Mouse (Mus musculus) hindbrain, embryonic 11.5 days (tissue): ENCODE results near the gene Add3. TPM values are rescaled to one million over a fixed set of nuclear protein-coding genes. Genes with fewer than 3 reads are reported as not detected.

Source experiments
- ATAC-seq: fragments of 200-750 bp; cut with Nextera tagmentation; 2 replicates; pipeline ENCODE4 v1.8.0; 2017; ENCODE audit warnings: mild to moderate bottlenecking, moderate TSS enrichment, moderate library complexity; ENCODE audit not compliant: low FRiP score
- DNase-seq: peaks from one replicate; pipeline ENCODE4 v3.0.0-alpha.2; 2015; ENCODE audit warnings: low spot score
- H3K27ac ChIP-seq: fragments of 300-500 bp; sonication (generic); 2 replicates; pipeline ENCODE4 v1.5.1; 2014; ENCODE audit warnings: mild to moderate bottlenecking, low read depth, low read length
- H3K27me3 ChIP-seq: fragments of 300-500 bp; sonication (generic); 2 replicates; pipeline ENCODE4 v1.6.1; 2014; ENCODE audit warnings: mild to moderate bottlenecking, low read length, moderate library complexity, mixed read lengths; ENCODE audit not compliant: control insufficient read depth, insufficient read depth
- H3K36me3 ChIP-seq: fragments of 300-500 bp; sonication (generic); 2 replicates; pipeline ENCODE4 v1.6.1; 2014; ENCODE audit warnings: mild to moderate bottlenecking, low read length, moderate library complexity, mixed read lengths; ENCODE audit not compliant: control insufficient read depth, insufficient read depth
- H3K4me1 ChIP-seq: fragments of 300-500 bp; sonication (generic); replicated peaks from 2 replicates; pipeline ENCODE4 v1.6.1; 2014; ENCODE audit warnings: low read length, mixed read lengths; ENCODE audit not compliant: control insufficient read depth, insufficient read depth
- H3K4me2 ChIP-seq: fragments of 300-500 bp; sonication (generic); replicated peaks from 2 replicates; pipeline ENCODE4 v1.6.1; 2014; ENCODE audit warnings: mild to moderate bottlenecking, low read depth, low read length
- H3K4me3 ChIP-seq: fragments of 300-500 bp; sonication (generic); 2 replicates; pipeline ENCODE4 v1.5.1; 2014; ENCODE audit warnings: low read depth, low read length
- H3K9ac ChIP-seq: fragments of 300-500 bp; sonication (generic); 2 replicates; pipeline ENCODE4 v1.6.1; 2014; ENCODE audit warnings: low read depth, low read length
- H3K9me3 ChIP-seq: fragments of 300-500 bp; sonication (generic); 2 replicates; pipeline ENCODE4 v1.6.1; 2016; ENCODE audit warnings: low read length; ENCODE audit not compliant: control insufficient read depth
- WGBS: fragments of 180-500 bp; shearing (Covaris S2); extraction: QIAGEN DNeasy Blood & Tissue Kit; methylation state at CpG from one replicate; pipeline ENCODE4 v1.1.7; 2014; 5-methylcytosine and 5-hydroxymethylcytosine counted together
- polyA plus RNA-seq: library from polyadenylated mRNA; unstranded; fragments of >200 nt; fragmentation: Nextera tagmentation; extraction: Ambion mirVana; gene quantifications from 2 replicates; pipeline ENCODE4 v1.2.1, GENCODE M21; 2014

Gene Add3
- polyA plus RNA-seq, 1 experiment from 2014 or later = 46.6 TPM

DNA sequence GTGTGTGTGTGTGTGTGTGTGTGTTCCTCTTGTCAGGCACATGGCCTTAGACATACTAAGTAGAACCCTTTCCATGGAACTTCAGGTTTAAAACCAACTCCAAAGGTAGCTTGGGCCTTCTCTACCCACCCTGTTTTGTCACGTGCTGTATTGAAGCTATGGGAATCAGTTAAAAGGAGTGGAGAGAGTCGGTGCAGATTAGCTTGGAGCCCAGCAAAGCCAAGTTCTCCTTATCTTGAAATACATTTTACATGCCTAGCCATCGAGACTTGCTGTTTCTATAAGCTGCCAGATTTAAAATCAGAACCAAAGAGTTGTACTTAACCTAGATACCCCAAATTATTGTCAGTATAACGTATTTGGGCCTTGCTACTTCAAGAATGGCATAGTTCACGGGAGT lies 44.7 kb downstream of the Add3 start:
- Histone ChIP-seq H3K9ac (no peak overlapping the region), H3K36me3 (no peaks in the 10 kb centered on the region), H3K4me3 (no peak overlapping the region), H3K27me3 (no peaks in the 10 kb centered on the region), H3K9me3 (no peaks in the 10 kb centered on the region), H3K4me2 (no peak overlapping the region), H3K27ac (no peak overlapping the region), H3K4me1 (no peaks in the 10 kb centered on the region)
- no peak for ATAC-seq
- no peak for DNase-seq
- 87% methylated on average over 5 of the region's 5 CpGs for WGBS

DNA sequence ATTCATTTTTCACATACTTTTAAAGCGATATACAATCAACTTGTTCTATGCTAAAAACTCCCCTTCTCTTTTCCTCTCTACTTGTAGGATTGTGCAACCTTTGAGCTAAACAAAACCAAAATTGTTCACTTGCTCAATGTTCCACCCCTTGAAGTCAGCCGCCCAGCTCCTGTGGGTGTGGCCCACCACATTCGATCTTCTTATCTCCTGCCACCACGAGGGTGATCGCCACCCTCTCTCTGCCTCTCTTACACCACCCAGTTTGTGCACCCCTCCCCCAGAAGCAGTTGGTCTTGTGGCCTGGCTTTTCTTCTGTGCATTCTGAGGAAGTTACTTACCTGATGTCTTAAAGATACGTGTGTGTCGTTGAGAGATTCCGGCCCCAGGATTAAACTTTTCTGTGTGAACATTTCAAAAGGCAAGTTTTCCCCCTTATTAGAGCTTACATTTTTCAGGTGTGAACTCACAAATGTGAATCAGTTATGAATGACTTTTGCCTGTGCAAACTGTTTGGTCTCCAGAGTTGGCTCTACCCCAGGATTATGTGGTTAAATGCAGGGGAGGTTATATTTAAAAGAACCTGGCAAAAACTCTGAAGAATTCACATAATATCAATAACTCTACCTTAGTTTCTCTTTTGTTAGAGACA lies 45.4 kb downstream of the Add3 start:
- Histone ChIP-seq H3K9me3 (no peaks in the 10 kb centered on the region), H3K27ac (no peak overlapping the region), H3K4me2 (no peak overlapping the region), H3K36me3 (no peaks in the 10 kb centered on the region), H3K4me1 (no peaks in the 10 kb centered on the region), H3K9ac (no peak overlapping the region), H3K4me3 (no peak overlapping the region), H3K27me3 (no peaks in the 10 kb centered on the region)
- 74% methylated on average over 8 of the region's 8 CpGs for WGBS
- ATAC-seq (no peak), DNase-seq (no peak)

- H3K4me1 ChIP-seq = no peaks in the 10 kb centered on the region
- DNase-seq (no peak), ATAC-seq (no peak)
- no peaks in the 10 kb centered on the region for H3K9me3 ChIP-seq
- H3K27me3 ChIP-seq = no peaks in the 10 kb centered on the region
- H3K4me2 ChIP-seq = no peak overlapping the region
- WGBS = 74% methylated on average over 4 of the region's 4 CpGs
- no peak overlapping the region for H3K9ac ChIP-seq
- no peak overlapping the region for H3K4me3 ChIP-seq
- H3K36me3 ChIP-seq = no peaks in the 10 kb centered on the region
- no peak overlapping the region for H3K27ac ChIP-seq
Measured at GRCm38 (mm10) chr19:53186456-53186855, 46.2 kb downstream of the Add3 start.

- H3K36me3 ChIP-seq = no peaks in the 10 kb centered on the region
- ATAC-seq (no peak), DNase-seq (no peak)
- no peaks in the 10 kb centered on the region for H3K27me3 ChIP-seq
- H3K4me2 ChIP-seq = no peak overlapping the region
- no peak overlapping the region for H3K9ac ChIP-seq
- 76% methylated on average over 7 of the region's 7 CpGs for WGBS
- H3K4me3 ChIP-seq = no peak overlapping the region
- H3K27ac ChIP-seq = no peak overlapping the region
- no peaks in the 10 kb centered on the region for H3K4me1 ChIP-seq
- no peaks in the 10 kb centered on the region for H3K9me3 ChIP-seq
Measured at GRCm38 (mm10) chr19:53187533-53187932, 47.3 kb downstream of the Add3 start.

GRCm38 (mm10) chr19:53188186-53188585 lies 47.9 kb downstream of the Add3 start:
- DNase-seq (no peak), ATAC-seq (no peak)
- Histone ChIP-seq H3K9ac (no peak overlapping the region), H3K4me3 (no peak overlapping the region), H3K27ac (no peak overlapping the region), H3K27me3 (no peaks in the 10 kb centered on the region), H3K4me1 (no peaks in the 10 kb centered on the region), H3K9me3 (no peaks in the 10 kb centered on the region), H3K4me2 (no peak overlapping the region), H3K36me3 (no peaks in the 10 kb centered on the region)
- 83% methylated on average over 6 of the region's 6 CpGs for WGBS

GRCm38 (mm10) chr19:53188724-53189220 lies 48.5 kb downstream of the Add3 start:
- WGBS = 81% methylated on average over 5 of the region's 5 CpGs
- ATAC-seq (no peak), DNase-seq (no peak)
- Histone ChIP-seq H3K4me3 (no peak overlapping the region), H3K27me3 (no peaks in the 10 kb centered on the region), H3K9ac (no peak overlapping the region), H3K4me1 (no peaks in the 10 kb centered on the region), H3K36me3 (no peaks in the 10 kb centered on the region), H3K4me2 (no peak overlapping the region), H3K27ac (no peak overlapping the region), H3K9me3 (no peaks in the 10 kb centered on the region)

DNA sequence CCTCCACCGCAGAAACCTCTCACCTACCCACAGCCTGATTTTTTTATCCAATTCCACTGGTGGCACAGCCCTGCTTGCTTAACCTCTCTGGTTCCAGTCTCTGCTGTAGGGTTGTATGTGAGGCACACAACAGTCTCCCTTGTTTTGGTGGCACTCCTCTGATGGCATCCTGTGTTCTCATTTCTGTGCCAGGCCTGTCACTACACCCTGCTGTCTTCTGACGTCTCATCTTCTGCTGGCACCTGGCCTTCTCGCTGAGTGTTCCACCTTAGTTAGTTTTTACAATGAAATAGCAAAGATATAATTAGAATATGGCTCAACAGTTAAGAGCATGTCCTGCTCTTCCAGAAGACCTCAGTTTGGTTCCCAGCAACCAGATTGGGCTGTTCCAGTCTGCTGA lies 49.5 kb downstream of the Add3 start:
- Histone ChIP-seq H3K4me1 (no peaks in the 10 kb centered on the region), H3K4me2 (no peak overlapping the region), H3K36me3 (no peaks in the 10 kb centered on the region), H3K27me3 (no peaks in the 10 kb centered on the region), H3K9me3 (no peaks in the 10 kb centered on the region), H3K9ac (no peak overlapping the region), H3K4me3 (no peak overlapping the region), H3K27ac (no peak overlapping the region)
- no peak for ATAC-seq
- DNase-seq = no peak
- 91% methylated on average over 3 of the region's 3 CpGs for WGBS

- WGBS = 88% methylated on average over 3 of the region's 3 CpGs
- H3K9ac ChIP-seq = no peak overlapping the region
- H3K4me3 ChIP-seq = no peak overlapping the region
- H3K27me3 ChIP-seq = no peaks in the 10 kb centered on the region
- no peaks in the 10 kb centered on the region for H3K9me3 ChIP-seq
- no peak overlapping the region for H3K27ac ChIP-seq
- H3K4me1 ChIP-seq = no peaks in the 10 kb centered on the region
- no peaks in the 10 kb centered on the region for H3K36me3 ChIP-seq
- ATAC-seq (no peak), DNase-seq (no peak)
- H3K4me2 ChIP-seq = no peak overlapping the region
Measured at GRCm38 (mm10) chr19:53190232-53190631, 50.0 kb downstream of the Add3 start.

- no peaks in the 10 kb centered on the region for H3K27me3 ChIP-seq
- H3K9ac ChIP-seq = no peak overlapping the region
- no peaks in the 10 kb centered on the region for H3K36me3 ChIP-seq
- no peaks in the 10 kb centered on the region for H3K4me1 ChIP-seq
- H3K4me2 ChIP-seq = no peak overlapping the region
- ATAC-seq (no peak), DNase-seq (no peak)
- no peak overlapping the region for H3K27ac ChIP-seq
- no peaks in the 10 kb centered on the region for H3K9me3 ChIP-seq
- H3K4me3 ChIP-seq = no peak overlapping the region
- WGBS = 64% methylated on average over 6 of the region's 6 CpGs
Measured at GRCm38 (mm10) chr19:53191867-53192487, 51.7 kb downstream of the Add3 start.
